Mouse (Mus musculus): ENCODE measurements around the gene Ern1. TPM values are rescaled to one million over a fixed set of nuclear protein-coding genes. Genes with fewer than 3 reads are reported as not detected.

Gene Ern1
- total and polyA plus RNA-seq, 2 experiments = 18.2 to 52.8 TPM

DNA sequence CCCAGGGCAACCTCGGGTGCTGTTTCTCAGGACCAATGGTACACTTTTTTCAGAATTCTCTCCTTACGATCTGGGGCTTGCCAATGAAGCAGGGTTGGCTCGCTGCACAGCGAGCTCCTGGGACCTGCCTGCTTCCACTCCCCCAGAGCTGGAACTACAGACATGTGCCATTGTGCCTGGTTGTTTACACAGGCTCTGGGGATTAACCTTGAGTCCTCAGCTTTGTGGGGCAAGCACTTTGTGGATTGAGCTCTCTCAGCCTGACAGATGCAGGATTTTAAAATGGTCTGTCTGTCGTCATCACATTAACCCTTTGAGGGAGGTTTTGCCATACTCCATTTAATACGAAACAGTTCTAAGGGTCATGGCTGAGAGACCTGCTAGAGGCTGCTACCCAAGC lies 142.7 kb downstream of the Ern1 start:
- 40% methylated on average over 6 of the region's 6 CpGs for WGBS
- Histone ChIP-seq H3K27ac (replicated peaks; ENCODE audit: insufficient read depth, low read depth, low read length) (no peak overlapping the region), H3K9ac (ENCODE audit: low read depth, low read length) (no peak overlapping the region), H3K4me1 (ENCODE audit: control insufficient read depth, insufficient read depth, low read length) (no peaks in the 10 kb centered on the region), H3K27me3 (ENCODE audit: control insufficient read depth, insufficient read depth, low read length) (no peaks in the 10 kb centered on the region), H3K79me2 (ENCODE audit: control insufficient read depth, insufficient read depth, low read length) (no peaks in the 10 kb centered on the region), H3K4me3 (ENCODE audit: insufficient read depth, low read depth, low read length) (no peak overlapping the region), H3K36me3 (ENCODE audit: control insufficient read depth, insufficient read depth, low read length) (no peaks in the 10 kb centered on the region)
- TF ChIP-seq CTCF (IDR thresholded peaks at IDR 0.05; ENCODE audit: low read depth, low read length) (no peak), POLR2A (IDR thresholded peaks at IDR 0.05; ENCODE audit: extremely low read depth, insufficient read depth, low read length) (no peak)
- DNase-seq (ENCODE audit: extremely low read depth, low read depth, low spot score) = no peak

Other genes with a start within 250 kb of the Ern1 start
- 19.7 and 20.7 TPM in 2 replicates for gene Ftsj3, start 231.8 kb downstream of the Ern1 start, total RNA-seq (2014; rRNA removed)
- 8.8 and 13.8 TPM in 2 replicates for gene Ftsj3, start 231.8 kb downstream of the Ern1 start, polyA plus RNA-seq (2012; rRNA removed)
- gene Psmc5, start 231.7 kb downstream of the Ern1 start, total RNA-seq (2014; rRNA removed) = 60.3 and 65.2 TPM in 2 replicates
- gene Psmc5, start 231.7 kb downstream of the Ern1 start, polyA plus RNA-seq (2012; rRNA removed) = 37.7 and 43.2 TPM in 2 replicates
- gene Smarcd2, start 214.9 kb downstream of the Ern1 start, total RNA-seq (2014; rRNA removed) = 70.1 and 70.3 TPM in 2 replicates
- gene Smarcd2, start 214.9 kb downstream of the Ern1 start, polyA plus RNA-seq (2012; rRNA removed) = 67.3 and 84.8 TPM in 2 replicates
- gene Tcam1, start 211.2 kb downstream of the Ern1 start, total RNA-seq (2014; rRNA removed) = not detected in 2 replicates
- not detected in 2 replicates for gene Tcam1, start 211.2 kb downstream of the Ern1 start, polyA plus RNA-seq (2012; rRNA removed)
- gene Gh, start 186.0 kb downstream of the Ern1 start, total RNA-seq (2014; rRNA removed) = not detected in 2 replicates
- gene Gh, start 186.0 kb downstream of the Ern1 start, polyA plus RNA-seq (2012; rRNA removed) = not detected in 2 replicates
- 2.1 and 4.6 TPM in 2 replicates for gene Cd79b, start 173.1 kb downstream of the Ern1 start, total RNA-seq (2014; rRNA removed)
- gene Cd79b, start 173.1 kb downstream of the Ern1 start, polyA plus RNA-seq (2012; rRNA removed) = 1.4 and 3.8 TPM in 2 replicates
- gene Scn4a, start 134.6 kb downstream of the Ern1 start, total RNA-seq (2014; rRNA removed) = 0.09 and 0.13 TPM in 2 replicates
- gene Scn4a, start 134.6 kb downstream of the Ern1 start, polyA plus RNA-seq (2012; rRNA removed) = 0.02 TPM in 2 replicates
- gene Prr29, start 122.4 kb downstream of the Ern1 start, total RNA-seq (2014; rRNA removed) = not detected in 2 replicates
- gene Prr29, start 122.4 kb downstream of the Ern1 start, polyA plus RNA-seq (2012; rRNA removed) = 0.17 TPM in 1 of 2 replicates, not detected in the other
- 5.3 and 6.7 TPM in 2 replicates for gene Icam2, start 99.8 kb downstream of the Ern1 start, total RNA-seq (2014; rRNA removed)
- 5.0 and 5.4 TPM in 2 replicates for gene Icam2, start 99.8 kb downstream of the Ern1 start, polyA plus RNA-seq (2012; rRNA removed)
- gene Tex2, start 125.6 kb upstream of the Ern1 start, total RNA-seq (2014; rRNA removed) = 60.4 and 63.4 TPM in 2 replicates
- 45.3 and 49.7 TPM in 2 replicates for gene Tex2, start 125.6 kb upstream of the Ern1 start, polyA plus RNA-seq (2012; rRNA removed)

Data from liver, adult 2 months (tissue).